Mouse (Mus musculus): ENCODE measurements around the gene B830017H08Rik. TPM values are rescaled to one million over a fixed set of nuclear protein-coding genes. Genes with fewer than 3 reads are reported as not detected.
A peak's percentile ranks its signal among the peaks of the same experiment; 100 is the strongest.

B830017H08Rik gene
- polyA plus RNA-seq, 1 experiment from 2014 or later = 1.0 TPM

DNA sequence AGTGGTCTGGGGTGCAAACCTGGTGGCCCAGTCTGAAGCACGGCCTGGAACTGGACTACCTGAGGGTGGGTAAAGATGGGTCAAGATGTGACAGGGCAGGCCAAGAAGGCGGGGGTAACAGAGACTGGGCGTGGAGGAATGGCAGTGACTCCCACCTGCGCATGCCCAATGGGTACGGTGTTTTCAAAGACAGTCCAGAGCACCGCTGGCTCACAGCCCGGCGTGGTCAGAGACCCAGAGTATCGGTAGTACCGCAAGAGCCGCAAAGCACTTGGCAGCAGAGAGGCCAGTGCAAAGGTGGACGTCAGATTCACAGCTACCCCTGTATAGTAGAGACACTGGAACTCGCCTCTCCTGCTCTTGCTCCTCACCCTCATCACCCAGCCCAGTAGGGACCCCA, 2.6 kb downstream of the B830017H08Rik start:
- DNase-seq (ENCODE audit: low spot score) (no peak), ATAC-seq (no peak)
- Histone ChIP-seq H3K4me2 (ENCODE audit: low read length) (no peak overlapping the region), H3K27me3 (replicated peaks; ENCODE audit: control insufficient read depth, insufficient read depth, low read length) (peaks cover 59% of the 10 kb centered on the region), H3K9ac (ENCODE audit: low read length) (no peak overlapping the region), H3K36me3 (ENCODE audit: control insufficient read depth, insufficient read depth, low read length) (peaks cover 14% of the 10 kb centered on the region), H3K27ac (ENCODE audit: low read depth, low read length) (no peak overlapping the region), H3K4me3 (ENCODE audit: low read depth, low read length) (no peak overlapping the region), H3K4me1 (ENCODE audit: control insufficient read depth, insufficient read depth, low read length) (no peaks in the 10 kb centered on the region; the same call in 1 of the 2 replicates), H3K9me3 (replicated peaks; ENCODE audit: control insufficient read depth, low read length) (no peaks in the 10 kb centered on the region)
- WGBS = 54% methylated on average over 13 of the region's 13 CpGs

DNA sequence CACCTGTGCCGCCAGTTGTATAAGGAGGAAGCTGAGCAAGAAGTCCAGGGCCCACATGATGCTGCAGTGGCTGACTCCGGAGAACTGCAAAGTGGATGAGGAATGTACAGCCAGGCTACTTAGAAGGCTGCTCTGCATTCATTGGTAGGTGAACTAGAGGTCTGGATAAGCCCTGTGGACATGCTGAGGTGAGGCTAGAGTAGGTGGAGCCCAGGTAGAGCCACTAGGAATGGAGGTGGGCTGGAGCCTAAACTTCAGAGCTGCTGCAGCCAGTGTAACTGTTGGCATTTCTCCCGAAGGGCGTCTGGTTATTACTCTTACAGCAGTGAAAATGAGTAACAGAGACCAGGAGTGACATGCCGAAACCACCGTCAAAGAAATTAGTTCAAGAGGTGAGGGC, 5.1 kb downstream of the B830017H08Rik start, which contains the start of gene Car15:
TSS of gene Car15 (minus strand) at position 314 of the 400 bp plus-strand sequence.
- no peaks in the 10 kb centered on the region; the same call in 1 of the 2 replicates for H3K4me1 ChIP-seq (ENCODE audit: control insufficient read depth, insufficient read depth, low read length)
- WGBS = 84% methylated on average over 6 of the region's 6 CpGs
- H3K9me3 ChIP-seq (replicated peaks; ENCODE audit: control insufficient read depth, low read length) = no peaks in the 10 kb centered on the region

DNA sequence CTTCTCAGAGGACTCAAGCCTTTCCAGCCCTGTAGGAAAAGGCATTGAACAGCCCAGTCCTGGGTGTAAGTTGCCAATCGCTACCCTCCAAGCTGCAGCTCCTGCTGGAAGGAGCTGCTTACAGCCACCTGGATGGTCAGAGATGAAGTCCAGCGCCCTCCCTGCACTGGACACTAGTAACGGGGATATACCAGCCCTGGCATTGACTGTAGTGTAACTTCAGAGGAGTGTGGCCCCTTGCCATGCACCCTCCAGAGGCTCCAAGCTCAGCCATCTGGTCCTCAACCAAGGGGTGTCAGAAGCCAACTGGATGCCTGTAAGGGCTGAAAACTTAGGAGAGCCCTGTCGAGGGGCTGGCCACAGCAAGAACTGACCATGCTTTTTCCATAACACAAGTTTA, 7.1 kb downstream of the B830017H08Rik start:
- Histone ChIP-seq H3K4me2 (ENCODE audit: low read length) (no peak overlapping the region), H3K9ac (ENCODE audit: low read length) (no peak overlapping the region), H3K9me3 (replicated peaks; ENCODE audit: control insufficient read depth, low read length) (no peaks in the 10 kb centered on the region), H3K27me3 (replicated peaks; ENCODE audit: control insufficient read depth, insufficient read depth, low read length) (peaks cover 15% of the 10 kb centered on the region), H3K27ac (ENCODE audit: low read depth, low read length) (no peak overlapping the region), H3K36me3 (ENCODE audit: control insufficient read depth, insufficient read depth, low read length) (peaks cover 59% of the 10 kb centered on the region), H3K4me1 (ENCODE audit: control insufficient read depth, insufficient read depth, low read length) (no peaks in the 10 kb centered on the region), H3K4me3 (ENCODE audit: low read depth, low read length) (no peak overlapping the region)
- WGBS = 82% methylated on average over 4 of the region's 4 CpGs
- DNase-seq (ENCODE audit: low spot score) (no peak), ATAC-seq (no peak)

More for the DNA sequence above, 5.1 kb downstream of the B830017H08Rik start, which contains the start of gene Car15:
- Histone ChIP-seq H3K4me2 (ENCODE audit: low read length) (no peak within 1 kb of the TSS), H3K36me3 (ENCODE audit: control insufficient read depth, insufficient read depth, low read length) (peaks cover 40% of the 10 kb centered on the region), H3K9ac (ENCODE audit: low read length) (no peak within 1 kb of the TSS), H3K27ac (ENCODE audit: low read depth, low read length) (no peak within 1 kb of the TSS), H3K27me3 (replicated peaks; ENCODE audit: control insufficient read depth, insufficient read depth, low read length) (peaks cover 34% of the 10 kb centered on the region), H3K4me3 (ENCODE audit: low read depth, low read length) (no peak within 1 kb of the TSS)
- DNase-seq (ENCODE audit: low spot score) (no peak), ATAC-seq (no peak)

DNA sequence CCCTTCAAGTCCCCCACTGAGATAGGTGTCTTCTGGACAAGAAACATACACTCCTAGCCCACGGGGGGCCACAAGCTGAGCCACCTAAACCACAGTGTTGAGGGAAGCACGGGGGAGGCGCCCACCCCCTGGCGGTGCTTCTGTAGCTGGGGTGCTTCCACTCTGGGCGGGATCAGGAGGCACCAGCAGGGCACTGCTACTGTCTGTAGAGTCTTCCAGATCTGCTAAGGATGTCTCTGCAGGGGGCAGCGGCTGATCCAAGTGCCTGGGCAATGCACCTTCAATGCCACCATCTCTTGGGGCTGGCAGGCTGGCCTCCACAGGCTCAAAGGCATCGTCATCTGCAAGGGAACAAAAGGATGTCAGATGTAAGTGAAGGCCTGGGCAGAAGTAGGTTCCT, 9.5 kb downstream of the B830017H08Rik start:
- no peak for DNase-seq (ENCODE audit: low spot score)

DNA sequence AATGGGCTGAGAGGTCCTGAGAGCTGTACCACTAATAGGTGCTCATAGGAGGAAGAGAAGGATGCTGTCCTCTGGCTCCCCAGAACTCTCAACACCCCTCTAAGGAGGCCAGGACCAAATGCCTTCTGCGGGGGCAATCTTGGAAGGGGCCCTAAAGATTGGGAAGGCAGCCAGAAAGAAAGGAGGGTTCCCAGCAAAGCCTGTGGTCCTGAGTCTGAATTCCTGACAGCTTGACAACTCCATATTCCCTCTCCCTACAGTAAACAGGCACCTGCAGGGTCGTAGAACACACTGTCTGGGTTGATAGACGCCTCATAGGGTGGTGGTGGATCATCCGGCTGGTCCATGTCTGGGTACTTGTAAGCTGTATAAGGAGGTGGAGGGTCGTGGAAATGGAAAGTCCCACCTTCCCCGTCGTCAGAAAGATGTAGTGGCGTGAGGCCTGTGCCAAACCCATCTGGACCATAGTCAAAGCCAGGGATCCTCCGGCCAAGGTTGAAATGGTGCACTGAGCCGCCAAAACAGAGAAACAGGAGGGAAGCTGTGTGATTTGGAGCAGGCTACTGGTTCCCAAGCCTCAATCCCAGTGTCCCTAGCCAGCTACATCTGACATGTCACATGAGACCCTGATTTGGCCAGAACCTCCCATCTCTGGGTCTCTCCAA, 10.9 kb downstream of the B830017H08Rik start:
- no peak overlapping the region for H3K4me2 ChIP-seq (ENCODE audit: low read length)
- H3K36me3 ChIP-seq (ENCODE audit: control insufficient read depth, insufficient read depth, low read length) = peaks cover 88% of the 10 kb centered on the region
- no peaks in the 10 kb centered on the region for H3K4me1 ChIP-seq (ENCODE audit: control insufficient read depth, insufficient read depth, low read length)
- DNase-seq (ENCODE audit: low spot score) = no peak
- WGBS = 90% methylated on average over 10 of the region's 10 CpGs
- H3K27me3 ChIP-seq (replicated peaks; ENCODE audit: control insufficient read depth, insufficient read depth, low read length) = no peaks in the 10 kb centered on the region
- no peak for ATAC-seq
- H3K9ac ChIP-seq (ENCODE audit: low read length) = no peak overlapping the region
- no peak overlapping the region for H3K27ac ChIP-seq (ENCODE audit: low read depth, low read length)
- H3K9me3 ChIP-seq (replicated peaks; ENCODE audit: control insufficient read depth, low read length) = no peaks in the 10 kb centered on the region
- H3K4me3 ChIP-seq (ENCODE audit: low read depth, low read length) = no peak overlapping the region

More for the DNA sequence above, 9.5 kb downstream of the B830017H08Rik start:
- H3K27ac ChIP-seq (ENCODE audit: low read depth, low read length) = no peak overlapping the region
- WGBS = 91% methylated on average over 7 of the region's 7 CpGs
- no peaks in the 10 kb centered on the region for H3K4me1 ChIP-seq (ENCODE audit: control insufficient read depth, insufficient read depth, low read length)
- H3K4me3 ChIP-seq (ENCODE audit: low read depth, low read length) = no peak overlapping the region
- H3K9me3 ChIP-seq (replicated peaks; ENCODE audit: control insufficient read depth, low read length) = no peaks in the 10 kb centered on the region
- 0 out of 2 replicates have a peak, but pooled peaks cover 3% of the 10 kb centered on the region for H3K27me3 ChIP-seq (replicated peaks; ENCODE audit: control insufficient read depth, insufficient read depth, low read length)
- H3K9ac ChIP-seq (ENCODE audit: low read length) = no peak overlapping the region
- no peak for ATAC-seq
- peaks cover 84% of the 10 kb centered on the region for H3K36me3 ChIP-seq (ENCODE audit: control insufficient read depth, insufficient read depth, low read length)
- H3K4me2 ChIP-seq (ENCODE audit: low read length) = no peak overlapping the region

DNA sequence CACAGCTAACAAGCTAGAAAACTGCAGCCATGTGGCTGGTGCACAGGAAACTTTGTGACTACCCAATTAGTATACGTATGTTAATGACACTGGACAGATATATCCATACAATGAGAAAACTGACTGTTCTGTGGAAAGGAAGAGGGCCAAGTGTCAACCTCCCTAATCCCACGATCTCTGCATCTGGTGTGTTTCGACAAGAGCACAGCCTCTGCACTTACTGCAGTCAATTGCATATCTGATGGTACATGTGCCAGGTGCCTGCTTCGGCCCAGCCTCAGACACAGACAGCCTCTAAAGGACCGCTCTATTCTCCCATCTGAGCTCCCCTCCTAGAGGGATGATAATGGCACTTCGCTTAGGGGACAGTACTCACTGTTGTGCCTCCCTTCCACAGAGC, 15.5 kb downstream of the B830017H08Rik start:
- H3K9me3 ChIP-seq (replicated peaks; ENCODE audit: control insufficient read depth, low read length) = no peaks in the 10 kb centered on the region
- H3K4me3 ChIP-seq (ENCODE audit: low read depth, low read length) = no peak overlapping the region
- H3K27me3 ChIP-seq (replicated peaks; ENCODE audit: control insufficient read depth, insufficient read depth, low read length) = no peaks in the 10 kb centered on the region
- 96% methylated on average over 6 of the region's 6 CpGs for WGBS
- ATAC-seq (no peak), DNase-seq (ENCODE audit: low spot score) (no peak)
- H3K4me2 ChIP-seq (ENCODE audit: low read length) = no peak overlapping the region
- H3K4me1 ChIP-seq (ENCODE audit: control insufficient read depth, insufficient read depth, low read length) = no peaks in the 10 kb centered on the region
- peak overlapping the region; percentile 8; the same call in 1 of the 2 replicates for H3K9ac ChIP-seq (ENCODE audit: low read length)
- peaks cover 88% of the 10 kb centered on the region for H3K36me3 ChIP-seq (ENCODE audit: control insufficient read depth, insufficient read depth, low read length)
- H3K27ac ChIP-seq (ENCODE audit: low read depth, low read length) = 0 out of 2 replicates have a peak overlapping the region, but pooled peaks have one; percentile 29

DNA sequence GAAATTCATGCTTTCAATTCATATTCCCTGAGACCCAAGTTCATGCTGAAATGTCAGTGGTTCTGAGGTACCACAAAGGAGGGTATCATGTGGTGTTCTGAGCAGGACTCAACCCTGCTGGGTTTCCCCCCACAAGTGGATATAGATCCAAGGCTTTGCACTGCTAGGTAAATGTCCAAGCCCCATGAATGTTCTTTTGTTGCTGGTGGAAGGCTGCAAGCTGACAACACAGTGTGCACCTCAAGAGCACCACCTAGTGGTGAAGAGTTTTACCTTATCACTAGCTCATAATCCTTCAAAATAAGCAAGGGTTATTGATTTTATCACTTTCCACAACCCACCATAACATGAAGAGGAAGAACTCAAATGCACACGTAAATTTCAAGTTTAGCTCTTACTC, 16.0 kb downstream of the B830017H08Rik start:
- Histone ChIP-seq H3K9me3 (replicated peaks; ENCODE audit: control insufficient read depth, low read length) (no peaks in the 10 kb centered on the region), H3K9ac (ENCODE audit: low read length) (peak overlapping the region; percentile 8; the same call in 1 of the 2 replicates), H3K4me3 (ENCODE audit: low read depth, low read length) (no peak overlapping the region), H3K4me2 (ENCODE audit: low read length) (no peak overlapping the region), H3K27ac (ENCODE audit: low read depth, low read length) (0 out of 2 replicates have a peak overlapping the region, but pooled peaks have one; percentile 29), H3K27me3 (replicated peaks; ENCODE audit: control insufficient read depth, insufficient read depth, low read length) (no peaks in the 10 kb centered on the region), H3K36me3 (ENCODE audit: control insufficient read depth, insufficient read depth, low read length) (peaks cover 86% of the 10 kb centered on the region), H3K4me1 (ENCODE audit: control insufficient read depth, insufficient read depth, low read length) (no peaks in the 10 kb centered on the region)
- DNase-seq (ENCODE audit: low spot score) (peak; percentile 91), ATAC-seq (peak; percentile 72)
- WGBS = 21% methylated on average over 1 of the region's 1 CpGs

DNA sequence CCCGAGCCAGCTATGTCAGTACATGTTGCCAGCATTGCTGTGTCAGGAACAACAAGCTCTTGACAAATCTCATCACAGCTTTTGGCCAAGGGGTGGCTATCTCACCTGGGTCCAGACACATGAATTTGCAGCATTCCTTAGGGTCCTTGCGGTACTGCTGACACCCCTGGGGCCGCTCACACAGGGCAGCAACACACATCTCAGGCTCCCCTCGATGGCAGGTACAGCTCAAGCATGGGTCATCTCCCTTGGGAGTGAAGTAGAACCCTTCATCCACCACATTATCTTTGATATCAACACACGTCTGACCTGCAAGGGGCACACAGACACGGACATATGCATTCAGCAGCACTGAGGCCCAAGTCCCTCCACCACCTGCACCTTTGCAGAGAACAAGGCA, 16.6 kb downstream of the B830017H08Rik start:
- H3K36me3 ChIP-seq (ENCODE audit: control insufficient read depth, insufficient read depth, low read length) = peaks cover 86% of the 10 kb centered on the region
- WGBS = 86% methylated on average over 6 of the region's 6 CpGs
- H3K27ac ChIP-seq (ENCODE audit: low read depth, low read length) = no peak overlapping the region
- no peaks in the 10 kb centered on the region for H3K4me1 ChIP-seq (ENCODE audit: control insufficient read depth, insufficient read depth, low read length)
- H3K4me3 ChIP-seq (ENCODE audit: low read depth, low read length) = no peak overlapping the region
- ATAC-seq = no peak
- H3K4me2 ChIP-seq (ENCODE audit: low read length) = no peak overlapping the region
- no peak overlapping the region for H3K9ac ChIP-seq (ENCODE audit: low read length)
- no peaks in the 10 kb centered on the region for H3K27me3 ChIP-seq (replicated peaks; ENCODE audit: control insufficient read depth, insufficient read depth, low read length)
- H3K9me3 ChIP-seq (replicated peaks; ENCODE audit: control insufficient read depth, low read length) = no peaks in the 10 kb centered on the region
- DNase-seq (ENCODE audit: low spot score) = no peak

DNA sequence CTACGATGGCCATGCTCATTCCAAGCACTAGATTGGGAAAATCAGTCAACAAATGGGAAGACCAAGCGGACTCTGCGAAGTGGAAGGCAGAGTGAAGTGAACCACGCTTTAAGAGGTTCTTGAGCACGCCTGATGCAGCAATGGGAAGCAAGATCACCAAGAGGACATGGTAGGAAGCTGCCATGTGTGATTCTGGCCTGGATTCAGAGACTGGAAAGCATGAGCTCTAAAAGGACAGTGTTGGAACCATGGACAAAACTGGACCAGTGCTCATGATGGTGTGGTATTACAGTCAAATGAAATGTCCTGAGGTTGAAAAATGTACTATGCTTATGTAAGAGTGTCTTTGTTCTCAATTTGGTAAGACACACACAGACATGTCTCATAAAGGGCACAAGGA, 18.4 kb downstream of the B830017H08Rik start:
- no peak overlapping the region for H3K27ac ChIP-seq (ENCODE audit: low read depth, low read length)
- H3K9ac ChIP-seq (ENCODE audit: low read length) = no peak overlapping the region
- ATAC-seq (no peak), DNase-seq (ENCODE audit: low spot score) (no peak)
- no peaks in the 10 kb centered on the region for H3K4me1 ChIP-seq (ENCODE audit: control insufficient read depth, insufficient read depth, low read length)
- H3K36me3 ChIP-seq (ENCODE audit: control insufficient read depth, insufficient read depth, low read length) = peaks cover 84% of the 10 kb centered on the region
- 95% methylated on average over 5 of the region's 5 CpGs for WGBS
- no peaks in the 10 kb centered on the region for H3K27me3 ChIP-seq (replicated peaks; ENCODE audit: control insufficient read depth, insufficient read depth, low read length)
- no peaks in the 10 kb centered on the region for H3K9me3 ChIP-seq (replicated peaks; ENCODE audit: control insufficient read depth, low read length)
- H3K4me3 ChIP-seq (ENCODE audit: low read depth, low read length) = no peak overlapping the region
- no peak overlapping the region for H3K4me2 ChIP-seq (ENCODE audit: low read length)

Measured in forebrain, embryonic 14.5 days (tissue).